Mouse (Mus musculus) CD8-positive naive resting alpha-beta T cell, adult 2 months (primary cell): ENCODE data around the gene Dok1.
A peak's percentile ranks its signal among the peaks of the same experiment; 100 is the strongest.

Source experiments
- DNase-seq, 2 experiments: peaks; one replicate each; pipeline ENCODE4 v3.0.0; 2022; ENCODE audit warnings: low read depth in 2 of 2, low spot score in 2 of 2

Gene Dok1

GRCm38 (mm10) chr6:83019044-83019443, 14.2 kb downstream of the Dok1 start:
- DNase-seq = no peak

DNA sequence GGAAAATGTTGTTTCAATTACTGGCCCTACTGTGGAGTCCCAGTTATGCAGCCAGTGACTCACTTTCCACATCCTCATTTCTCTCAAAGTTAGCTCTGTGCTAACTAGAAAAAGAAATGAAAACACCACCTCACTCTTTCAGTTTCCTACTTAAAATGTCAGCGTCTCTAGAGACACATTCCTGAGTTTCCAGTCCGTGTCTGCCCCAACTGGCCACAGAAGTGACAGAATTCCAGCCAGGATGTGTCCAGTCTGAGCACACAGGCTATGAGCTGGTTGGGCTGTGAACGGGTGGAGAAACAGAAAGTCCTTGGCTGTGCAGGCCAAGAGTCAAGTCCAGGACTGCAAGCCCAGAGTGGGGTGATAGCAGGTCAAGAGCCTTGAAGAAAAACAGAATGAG, 16.1 kb downstream of the Dok1 start:
- no peak for DNase-seq

DNA sequence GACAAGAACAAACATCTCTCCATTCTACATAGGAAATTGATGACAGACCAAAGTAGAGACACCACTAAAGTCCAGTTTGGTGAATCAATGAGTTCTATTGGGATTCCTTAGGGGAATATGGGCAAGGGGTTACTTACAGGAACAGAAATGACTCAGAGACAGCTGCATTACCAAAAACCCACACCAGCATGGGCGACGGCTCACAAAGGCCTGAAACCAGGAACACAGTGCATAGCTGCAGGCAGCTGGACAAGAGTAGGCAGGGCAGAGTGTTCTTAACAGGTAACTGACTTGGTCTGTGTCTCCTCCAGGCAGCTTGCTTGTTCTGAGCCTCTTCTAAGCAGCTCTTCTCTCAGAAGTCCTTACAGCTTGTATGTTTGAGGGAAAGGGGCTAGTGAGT, 17.5 kb downstream of the Dok1 start:
- DNase-seq = no peak

- DNase-seq = no peak
Observed at GRCm38 (mm10) chr6:83014482-83015466, 18.5 kb downstream of the Dok1 start.

DNA sequence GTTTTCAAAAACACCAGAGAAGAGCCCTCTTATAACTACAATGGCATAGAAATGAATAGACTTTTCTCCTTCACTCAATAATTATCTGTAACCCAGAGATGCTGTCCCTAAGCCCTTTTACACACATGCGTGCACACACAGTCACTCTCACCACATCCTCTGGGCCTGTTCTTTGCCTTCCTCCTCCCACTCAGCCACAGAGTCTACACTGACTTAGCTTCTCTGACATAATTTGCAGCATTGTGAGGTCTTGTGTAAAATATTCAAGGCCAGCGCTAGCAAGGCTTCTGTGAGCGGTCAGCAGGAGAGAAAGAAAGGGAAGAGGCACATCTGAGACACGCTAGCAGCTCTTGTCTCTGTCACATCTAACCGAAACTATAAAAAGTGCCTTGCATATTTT, 19.8 kb downstream of the Dok1 start:
- DNase-seq = peak; percentile 22 to 29

GRCm38 (mm10) chr6:83011756-83012155, 21.5 kb downstream of the Dok1 start:
- DNase-seq = no peak

- DNase-seq = no peak
Observed at GRCm38 (mm10) chr6:83011255-83011654, 22.0 kb downstream of the Dok1 start.

GRCm38 (mm10) chr6:83010010-83010409, 23.3 kb downstream of the Dok1 start:
- DNase-seq = peak; percentile 14 to 35

DNA sequence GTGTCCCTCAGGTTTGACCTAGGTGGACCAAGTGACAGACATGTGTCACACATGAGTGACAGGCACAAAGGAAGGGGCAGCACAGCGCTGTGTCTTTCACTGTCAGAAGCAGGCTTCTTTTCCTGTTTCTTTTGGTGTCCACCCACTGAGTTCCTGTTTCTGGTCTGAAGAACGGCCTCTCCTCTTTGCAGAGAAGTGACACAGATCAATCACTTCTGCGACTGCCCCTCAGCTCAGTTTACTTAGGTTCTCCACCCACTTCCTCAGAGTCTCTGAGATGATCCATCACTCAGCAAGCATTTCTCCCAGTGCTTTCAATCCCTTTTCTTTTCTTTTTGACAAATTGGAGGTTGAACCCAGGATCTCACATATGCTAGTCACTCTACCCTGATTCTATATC, 24.6 kb downstream of the Dok1 start:
- no peak for DNase-seq

DNA sequence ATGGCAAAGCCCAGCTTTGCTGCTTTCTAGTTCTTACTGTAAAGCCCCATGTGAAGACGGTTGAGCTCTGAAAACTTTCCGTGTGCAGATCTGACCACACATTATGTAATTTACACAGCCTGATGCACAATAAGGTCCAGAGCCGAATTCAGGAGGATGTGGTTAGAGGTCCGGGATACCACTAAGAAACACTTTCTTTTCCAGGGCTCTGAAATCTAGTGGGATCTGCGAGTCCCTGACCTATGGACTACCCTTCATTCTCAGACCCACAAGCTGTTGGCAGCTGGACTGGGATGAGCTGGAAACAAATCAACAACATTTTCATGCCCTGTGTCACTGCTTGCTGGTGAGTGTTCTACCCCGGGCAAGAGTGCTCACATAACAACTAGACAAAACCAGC, 27.2 kb downstream of the Dok1 start:
- no peak for DNase-seq

DNA sequence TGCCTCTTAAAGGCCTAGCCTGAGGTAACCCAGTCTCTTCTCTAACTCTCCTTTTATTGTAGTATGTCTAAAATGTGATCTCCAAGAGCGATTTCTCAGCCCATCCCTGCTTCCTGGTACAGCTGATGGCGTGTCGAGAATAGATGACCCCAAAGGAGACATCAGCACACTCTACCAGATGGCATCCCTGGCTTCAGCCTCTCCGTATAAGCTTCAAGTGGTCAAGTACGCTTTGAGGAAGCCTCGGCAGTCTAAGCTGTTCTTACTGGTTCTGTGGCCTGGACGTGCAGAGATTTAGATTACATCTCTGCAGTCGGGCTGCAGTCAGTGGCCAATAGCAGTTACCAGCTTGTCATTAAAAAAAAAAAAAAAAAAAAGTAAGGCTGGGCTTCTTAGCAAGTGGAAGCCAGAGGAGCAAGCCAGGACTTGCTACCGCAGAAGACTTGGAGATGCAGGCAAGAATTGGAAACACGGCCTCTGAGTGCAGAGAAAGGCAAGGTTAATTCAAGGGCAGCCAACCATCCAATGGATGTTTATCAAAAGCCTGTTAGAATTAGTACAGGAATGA, 27.7 kb downstream of the Dok1 start:
- DNase-seq = no peak

DNA sequence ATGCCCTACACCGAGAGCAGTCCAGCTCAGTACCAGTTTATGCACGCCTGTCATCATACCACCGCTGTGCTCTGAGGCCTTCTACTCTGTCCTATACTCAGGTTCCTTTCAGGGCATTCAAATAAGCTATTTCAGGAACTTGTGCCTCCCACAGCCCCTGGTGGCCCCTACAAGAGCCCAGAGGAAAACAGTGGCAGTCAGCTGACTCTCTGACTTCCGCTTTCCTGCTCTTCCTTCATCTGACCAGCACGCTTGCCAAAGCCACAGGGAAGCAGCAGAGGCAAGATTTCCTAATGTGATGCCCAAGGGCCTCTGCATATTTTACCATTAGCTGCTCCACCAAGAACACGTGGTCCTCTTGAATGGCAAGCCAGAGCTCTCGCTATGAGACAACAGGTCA, 28.4 kb downstream of the Dok1 start:
- DNase-seq = no peak

DNA sequence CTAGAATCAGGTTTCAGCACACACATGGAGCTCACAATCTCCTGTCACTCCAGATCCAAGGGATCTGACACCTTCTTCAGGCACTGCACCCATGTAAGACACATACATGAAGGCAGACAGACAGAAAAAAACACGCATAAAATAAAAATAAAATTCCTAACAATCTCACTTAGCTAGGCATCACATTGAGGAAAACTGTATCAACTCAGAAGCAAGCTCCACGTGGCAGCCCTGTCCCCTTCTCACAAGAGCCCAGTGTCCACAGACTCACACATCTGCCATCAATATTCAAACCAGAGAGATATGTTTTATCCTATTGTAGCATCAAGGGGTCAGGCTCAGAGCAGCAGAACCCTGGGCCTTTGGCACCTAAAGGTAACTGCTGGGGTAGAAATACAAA, 29.0 kb downstream of the Dok1 start:
- DNase-seq = no peak

DNA sequence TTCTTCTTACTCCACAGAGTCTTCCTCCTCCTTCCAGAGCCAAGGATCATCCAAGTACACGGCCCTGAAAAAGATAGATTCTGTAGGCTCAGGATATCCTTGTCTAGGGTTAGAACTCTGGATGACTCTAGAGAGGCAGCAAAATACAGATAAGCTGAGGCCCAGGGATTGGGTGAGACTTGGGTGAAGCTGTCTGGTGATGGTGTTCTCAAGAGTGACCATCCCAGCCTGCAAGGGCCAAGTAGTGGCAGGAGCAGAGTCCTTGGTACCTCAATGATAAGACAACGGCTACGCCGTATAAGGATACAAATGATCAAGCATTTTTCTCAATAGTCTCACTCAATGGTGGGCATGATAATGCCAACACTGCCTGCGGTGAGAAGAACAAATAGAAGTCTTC, 29.4 kb downstream of the Dok1 start:
- DNase-seq = no peak

DNA sequence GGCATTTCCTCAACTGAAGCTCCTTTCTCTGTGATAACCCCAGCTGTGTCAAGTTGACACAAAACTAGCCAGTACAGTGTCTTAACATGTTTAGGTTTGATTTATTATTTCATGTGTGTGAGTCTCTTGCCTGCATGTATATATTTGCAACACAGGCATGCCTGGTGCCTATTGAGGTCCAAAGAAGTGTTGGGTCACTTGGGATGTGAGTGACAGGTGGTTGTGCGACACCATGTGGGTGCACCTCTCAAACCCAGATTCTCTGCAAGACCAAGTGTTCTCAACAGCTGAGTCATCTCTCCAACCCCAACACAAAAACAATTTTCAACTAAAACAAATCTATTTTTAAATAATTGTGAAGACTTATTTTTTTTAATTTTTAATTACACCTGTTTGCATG, 30.2 kb downstream of the Dok1 start:
- DNase-seq = no peak

DNA sequence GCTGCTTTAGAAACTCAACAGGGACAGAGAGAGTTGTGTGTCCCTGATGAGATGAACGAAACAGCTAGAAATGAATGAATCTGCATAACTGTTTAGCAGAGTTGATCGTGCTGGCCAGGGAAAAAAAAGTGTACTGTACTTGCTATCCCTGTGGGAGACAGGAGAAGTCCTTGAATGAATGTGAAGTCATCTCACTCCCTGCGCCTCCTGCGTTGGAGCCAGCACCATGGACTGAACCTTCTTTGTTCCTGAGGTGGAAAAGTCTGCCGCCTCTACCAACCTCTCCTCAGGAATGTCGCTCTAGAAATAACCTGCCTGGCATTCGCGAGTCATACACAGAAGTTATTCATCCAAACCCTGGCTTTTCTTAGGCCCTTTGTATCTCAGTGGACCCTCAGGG, 33.3 kb downstream of the Dok1 start:
- no peak for DNase-seq

GRCm38 (mm10) chr6:82998326-82998725, 34.9 kb downstream of the Dok1 start:
- DNase-seq = no peak

DNA sequence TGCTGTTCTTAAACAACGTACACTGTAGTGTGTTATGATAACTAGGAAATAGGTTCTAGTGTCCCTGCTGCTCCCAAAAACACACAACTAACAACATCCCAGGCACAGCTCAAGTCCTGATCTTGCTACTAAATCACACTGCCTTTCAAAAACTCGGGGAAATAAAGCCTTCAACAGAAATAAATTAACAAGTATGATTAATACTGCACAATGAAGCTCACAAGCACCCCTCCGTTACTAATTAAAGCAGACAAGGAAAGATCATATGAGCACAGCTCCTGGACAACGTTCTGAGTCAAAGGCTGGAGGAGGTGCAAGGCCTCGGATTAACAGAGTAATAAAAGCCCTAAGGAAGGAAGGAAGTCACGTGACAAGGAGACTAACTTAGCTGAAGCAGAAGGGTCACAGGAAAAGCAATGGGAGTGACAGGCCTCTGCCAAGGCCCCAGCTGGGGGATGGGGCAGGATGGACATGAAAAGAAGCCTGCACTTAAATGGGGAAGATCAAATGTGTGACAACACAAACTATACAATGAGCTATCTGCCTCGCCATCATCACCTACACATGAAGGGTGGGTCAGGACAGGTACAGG, 35.7 kb downstream of the Dok1 start:
- DNase-seq = no peak

- DNase-seq = peak; percentile 88 to 90
Observed at GRCm38 (mm10) chr6:82996740-82997315, 36.4 kb downstream of the Dok1 start.

- DNase-seq = no peak
Observed at GRCm38 (mm10) chr6:82994372-82994771, 38.9 kb downstream of the Dok1 start.

DNA sequence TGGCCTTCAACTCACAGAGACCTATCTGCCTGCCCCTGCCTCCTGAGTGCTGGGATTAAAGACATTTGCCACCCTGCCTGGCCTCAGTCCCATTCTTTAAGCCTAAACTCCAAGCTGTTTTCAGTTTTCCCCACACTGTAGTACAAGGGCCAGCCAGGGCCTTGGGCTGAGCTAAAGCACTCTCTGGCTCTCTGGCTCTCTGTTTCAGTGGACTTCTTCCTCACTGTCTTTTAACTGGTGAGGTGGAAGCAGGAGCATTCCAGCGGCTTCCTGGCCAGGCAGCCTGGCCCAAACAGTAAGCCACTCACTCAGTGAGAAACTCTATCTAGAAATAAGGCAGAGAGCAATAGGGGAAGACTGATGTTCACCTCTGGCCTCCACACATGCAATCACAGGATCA, 39.6 kb downstream of the Dok1 start:
- no peak for DNase-seq

DNA sequence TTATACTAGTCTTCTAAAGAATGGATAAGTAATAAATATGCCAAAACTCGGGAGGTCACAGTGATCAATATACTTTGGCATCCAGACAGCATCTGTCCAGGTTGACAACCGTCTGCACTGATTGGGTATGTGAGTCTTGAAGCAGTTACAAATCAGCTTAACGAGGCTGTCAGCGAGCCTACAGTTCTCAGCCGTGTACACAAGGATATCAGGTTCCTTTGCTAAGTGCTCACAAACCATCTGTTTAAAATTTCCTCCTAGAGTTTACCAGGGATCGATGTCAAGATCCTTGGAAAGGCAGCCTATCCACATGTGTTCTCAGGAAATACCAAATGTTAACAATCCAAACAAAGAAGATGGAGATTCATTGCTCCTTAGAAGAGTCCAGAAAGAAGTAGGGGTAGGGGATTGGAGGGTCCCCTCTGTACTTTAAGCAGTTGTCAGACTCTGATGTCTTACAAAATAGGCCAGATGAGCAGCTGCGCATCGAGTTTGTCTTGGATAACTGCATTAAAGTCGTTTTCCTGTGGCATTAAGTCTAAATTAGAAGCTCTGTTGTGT, 45.8 kb downstream of the Dok1 start:
- DNase-seq = no peak
